Mouse (Mus musculus) small intestine, adult 2 months (tissue): ENCODE measurements around the gene Dync1i1. TPM values are rescaled to one million over a fixed set of nuclear protein-coding genes. Genes with fewer than 3 reads are reported as not detected.

Experiments used
- H3K27ac ChIP-seq: fragments of 200-500 bp; 2 replicates; pipeline ENCODE4 v1.5.1; 2012; ENCODE audit warnings: low read depth, low read length, control low read depth, inconsistent platforms; ENCODE audit not compliant: insufficient read depth
- H3K27me3 ChIP-seq: fragments of 200-500 bp; 2 replicates; pipeline ENCODE4 v1.6.1; 2012; ENCODE audit warnings: mild to moderate bottlenecking, moderate library complexity, low read length, inconsistent platforms; ENCODE audit not compliant: control insufficient read depth, insufficient read depth
- H3K36me3 ChIP-seq: fragments of 200-500 bp; 2 replicates; pipeline ENCODE4 v1.6.1; 2012; ENCODE audit warnings: mild to moderate bottlenecking, low read length, control low read depth, inconsistent platforms; ENCODE audit not compliant: control insufficient read depth, insufficient read depth
- H3K4me1 ChIP-seq: fragments of 200-500 bp; 2 replicates; pipeline ENCODE4 v1.6.1; 2012; ENCODE audit warnings: low read length, inconsistent platforms, mixed read lengths; ENCODE audit not compliant: control insufficient read depth, insufficient read depth, insufficient read length
- H3K4me3 ChIP-seq: fragments of 200-500 bp; 2 replicates; pipeline ENCODE4 v1.5.1; 2012; ENCODE audit warnings: low read depth, mild to moderate bottlenecking, control low read depth, inconsistent platforms, low read length, moderate library complexity
- CTCF ChIP-seq: fragments of 200-500 bp; IDR thresholded peaks from 2 replicates; pipeline ENCODE4 v1.5.1; 2012; ENCODE audit warnings: low read depth, mild to moderate bottlenecking, control low read depth, inconsistent platforms, low read length, moderate library complexity, mixed read lengths; ENCODE audit not compliant: insufficient replicate concordance, insufficient read length; ENCODE audit errors: extremely low read depth
- POLR2A ChIP-seq: fragments of 200-500 bp; IDR thresholded peaks from 2 replicates; pipeline ENCODE4 v1.6.1; 2012; ENCODE audit warnings: low read depth, mild to moderate bottlenecking, control low read depth, inconsistent platforms, low read length, moderate library complexity
- WGBS: fragments of 180-500 bp; shearing (Covaris S2); methylation state at CpG from one replicate; pipeline ENCODE4 v1.1.7; 2018; 5-methylcytosine and 5-hydroxymethylcytosine counted together
- polyA plus RNA-seq: library from polyadenylated mRNA; depleted of rRNA; stranded (reverse); fragments of >200 nt; gene quantifications from 2 replicates; pipeline ENCODE4 v1.2.3, GENCODE M21; 2012

The Dync1i1 gene
- polyA plus RNA-seq, 1 experiment, result 0.25 TPM

GRCm38 (mm10) chr6:5828409-5828974, 103.1 kb downstream of the Dync1i1 start:
- Histone ChIP-seq H3K27me3 (no peaks in the 10 kb centered on the region), H3K27ac (peak overlapping the region; percentile 90), H3K36me3 (no peaks in the 10 kb centered on the region), H3K4me3 (peak overlapping the region; percentile 14; the same call in 1 of the 2 replicates), H3K4me1 (peaks cover 26% of the 10 kb centered on the region)
- 28% methylated on average over 14 of the region's 14 CpGs for WGBS
- TF ChIP-seq POLR2A, result no peak

- peaks cover 22% of the 10 kb centered on the region for H3K4me1 ChIP-seq
- 13% methylated on average over 9 of the region's 9 CpGs for WGBS
- H3K4me3 ChIP-seq, result no peak overlapping the region
- no peak overlapping the region for H3K27ac ChIP-seq
- TF ChIP-seq POLR2A, result no peak
- TF ChIP-seq CTCF, result no peak
- no peaks in the 10 kb centered on the region for H3K27me3 ChIP-seq
- H3K36me3 ChIP-seq, result no peaks in the 10 kb centered on the region
These were observed 103.7 kb downstream of the Dync1i1 start for GRCm38 (mm10) chr6:5829148-5829547.

GRCm38 (mm10) chr6:5830717-5831116, 105.3 kb downstream of the Dync1i1 start:
- Histone ChIP-seq H3K36me3 (no peaks in the 10 kb centered on the region), H3K4me3 (no peak overlapping the region), H3K4me1 (peaks cover 17% of the 10 kb centered on the region), H3K27me3 (no peaks in the 10 kb centered on the region), H3K27ac (no peak overlapping the region)
- WGBS, result 81% methylated on average over 2 of the region's 2 CpGs
- TF ChIP-seq POLR2A, result no peak

GRCm38 (mm10) chr6:5831233-5831632, 105.8 kb downstream of the Dync1i1 start:
- no peaks in the 10 kb centered on the region for H3K27me3 ChIP-seq
- H3K27ac ChIP-seq, result no peak overlapping the region
- 85% methylated on average over 3 of the region's 3 CpGs for WGBS
- no peaks in the 10 kb centered on the region for H3K36me3 ChIP-seq
- H3K4me3 ChIP-seq, result no peak overlapping the region
- peaks cover 12% of the 10 kb centered on the region for H3K4me1 ChIP-seq
- TF ChIP-seq POLR2A (no peak), CTCF (no peak)

GRCm38 (mm10) chr6:5832838-5833237, 107.4 kb downstream of the Dync1i1 start:
- TF ChIP-seq POLR2A (no peak), CTCF (no peak)
- Histone ChIP-seq H3K27me3 (no peaks in the 10 kb centered on the region), H3K4me3 (no peak overlapping the region), H3K4me1 (peaks cover 7% of the 10 kb centered on the region), H3K36me3 (no peaks in the 10 kb centered on the region), H3K27ac (no peak overlapping the region)
- WGBS, result 95% methylated on average over 2 of the region's 2 CpGs

GRCm38 (mm10) chr6:5842466-5842865, 117.0 kb downstream of the Dync1i1 start:
- Histone ChIP-seq H3K27me3 (no peaks in the 10 kb centered on the region), H3K4me3 (no peak overlapping the region), H3K27ac (no peak overlapping the region), H3K36me3 (no peaks in the 10 kb centered on the region), H3K4me1 (no peaks in the 10 kb centered on the region)
- 83% methylated on average over 5 of the region's 5 CpGs for whole genome bisulfite sequencing
- no peak for TF ChIP-seq CTCF

- no peak overlapping the region for H3K27ac ChIP-seq
- H3K4me1 ChIP-seq, result no peaks in the 10 kb centered on the region
- TF ChIP-seq CTCF, result no peak
- TF ChIP-seq POLR2A, result no peak
- H3K4me3 ChIP-seq, result no peak overlapping the region
- WGBS, result 96% methylated on average over 5 of the region's 5 CpGs
- no peaks in the 10 kb centered on the region for H3K27me3 ChIP-seq
- no peaks in the 10 kb centered on the region for H3K36me3 ChIP-seq
These were observed 120.7 kb downstream of the Dync1i1 start for GRCm38 (mm10) chr6:5846154-5846553.
